Mouse (Mus musculus): ENCODE data around the gene Brd3os.

DNA sequence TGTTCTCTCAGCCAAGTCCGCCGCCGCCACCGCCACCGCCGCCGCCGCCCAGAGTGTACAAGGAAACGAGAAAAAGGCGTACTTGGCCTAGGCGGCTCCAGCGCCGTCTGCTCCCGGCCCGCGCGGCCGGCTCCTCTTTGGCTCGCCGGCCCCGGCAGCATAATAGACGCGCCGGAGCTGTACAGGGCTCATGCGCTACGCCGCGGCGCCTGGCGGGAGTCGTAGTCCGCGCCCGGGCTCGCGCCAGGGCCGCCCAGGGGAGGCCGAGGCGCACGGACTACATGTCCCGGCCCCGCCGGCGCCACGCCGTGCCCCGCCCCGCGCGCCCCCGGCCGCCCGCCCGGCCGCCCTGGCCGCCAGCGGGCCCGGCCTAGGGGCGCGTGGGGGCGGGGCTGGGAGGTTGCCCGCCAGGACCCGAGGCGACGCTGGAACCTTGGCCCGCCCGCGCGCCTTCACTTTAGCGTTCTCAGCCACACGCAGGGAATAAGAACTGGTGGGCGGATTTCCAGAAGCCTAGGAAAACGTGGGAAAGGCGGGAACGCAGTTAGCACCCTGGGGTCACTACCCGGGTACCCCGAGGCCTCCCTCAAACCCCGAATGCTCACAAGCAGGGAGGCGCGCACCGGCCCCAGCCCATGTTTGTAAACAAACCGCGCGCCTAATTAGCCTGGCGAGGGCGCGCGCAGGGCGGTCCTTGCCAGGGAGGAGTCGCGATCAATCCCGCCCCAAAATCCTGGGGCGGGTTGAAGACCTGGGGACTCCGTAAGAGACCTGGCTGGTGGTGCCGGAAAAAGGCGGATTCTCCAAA lies 33.6 kb downstream of the Brd3os start:
- TF ChIP-seq CTCF (IDR thresholded peaks at IDR 0.05; ENCODE audit: low read depth, low read length) (no peak), TAL1 (conservative IDR thresholded peaks at IDR 0.05; ENCODE audit: low read depth, low read length) (no peak)

Measured in G1E (cell line).